Mouse (Mus musculus): ENCODE measurements at regions not wholly inside any gene's neighbourhood (a gene's known extent, or its start where the extent isn't known, plus 50 kb on each side); places are given as distances from the start of the nearest gene placed in this dataset.

DNA sequence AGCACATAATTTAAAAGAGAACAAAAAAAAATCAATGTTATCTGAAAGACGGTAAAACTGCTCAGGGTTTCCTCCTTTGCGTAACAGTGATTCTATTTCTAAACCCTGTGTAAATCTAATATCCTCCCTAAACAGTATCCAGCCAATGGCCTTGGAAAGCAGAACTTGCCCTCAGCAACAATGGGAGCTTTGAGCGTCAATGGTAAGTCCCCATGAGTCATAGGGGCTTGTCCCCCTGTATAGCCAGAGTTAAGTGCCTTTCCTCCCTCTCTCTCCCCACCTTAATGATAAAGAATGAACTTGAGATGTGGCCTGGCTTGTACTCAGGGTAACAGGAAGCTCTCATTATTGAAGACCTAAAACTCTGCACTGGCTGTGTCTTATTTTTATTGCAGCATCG is 85.4 kb upstream of the 1700016C15Rik start:
- no peak for TF ChIP-seq CTCF (IDR thresholded peaks at IDR 0.05; ENCODE audit: borderline replicate concordance, extremely low read depth, insufficient read depth, insufficient read length)
- TF ChIP-seq POLR2A (IDR thresholded peaks at IDR 0.05; ENCODE audit: borderline replicate concordance, extremely low read depth, insufficient read depth, insufficient read length, poor library complexity, severe bottlenecking): no peak

Data from brain, embryonic 14.5 days (tissue).